Mouse (Mus musculus) MEL (cell line): Measurements from ENCODE around the gene Lypd4.

ENCODE experiments used
- CTCF ChIP-seq, 3 experiments: IDR thresholded peaks in 2 of 3; conservative IDR thresholded peaks in 1 of 3; 2 replicates each; pipeline ENCODE4 v1.5.1; 2011 to 2012; ENCODE audit warnings: low read length in 3 of 3, low read depth in 2 of 3, mild to moderate bottlenecking in 2 of 3, improper control_type of control experiment in 1 of 3, inconsistent platforms in 1 of 3, mixed read lengths in 1 of 3, moderate library complexity in 1 of 3; ENCODE audit not compliant: control insufficient read depth in 1 of 3, insufficient read depth in 1 of 3, poor library complexity in 1 of 3, severe bottlenecking in 1 of 3
- ELF1 ChIP-seq: IDR thresholded peaks from 2 replicates; pipeline ENCODE4 v1.6.1; 2014; ENCODE audit warnings: low read depth, mild to moderate bottlenecking, inconsistent platforms, low read length, improper control_type of control experiment, moderate library complexity
- MEF2A ChIP-seq: IDR thresholded peaks from 2 replicates; pipeline ENCODE4 v1.6.1; 2014; ENCODE audit warnings: low read depth, mild to moderate bottlenecking, inconsistent platforms, low read length, improper control_type of control experiment; ENCODE audit not compliant: poor library complexity, insufficient replicate concordance, severe bottlenecking; ENCODE audit errors: extremely low read depth
- POLR2A ChIP-seq, 2 experiments: IDR thresholded peaks; 2 replicates each; pipeline ENCODE4 v1.6.1; 2011 to 2012; ENCODE audit warnings: low read length in 2 of 2, mild to moderate bottlenecking in 2 of 2, control low read depth in 1 of 2, improper control_type of control experiment in 1 of 2, low read depth in 1 of 2, moderate library complexity in 1 of 2; ENCODE audit not compliant: control insufficient read depth in 1 of 2, insufficient read depth in 1 of 2, poor library complexity in 1 of 2
- POLR2AphosphoS5 ChIP-seq: IDR thresholded peaks from 2 replicates; pipeline ENCODE4 v1.6.1; 2012; ENCODE audit warnings: low read depth, borderline replicate concordance, mild to moderate bottlenecking, inconsistent platforms, low read length, moderate library complexity, mixed read lengths
- SMC3 ChIP-seq: IDR thresholded peaks from 2 replicates; pipeline ENCODE4 v1.6.1; 2011; ENCODE audit warnings: low read depth, low read length, improper control_type of control experiment
- UBTF ChIP-seq: IDR thresholded peaks from 2 replicates; pipeline ENCODE4 v1.6.1; 2012; ENCODE audit warnings: low read depth, mild to moderate bottlenecking, inconsistent platforms, low read length, improper control_type of control experiment, moderate library complexity, borderline replicate concordance; ENCODE audit not compliant: insufficient read depth
- USF1 ChIP-seq: IDR thresholded peaks from 2 replicates; pipeline ENCODE4 v1.6.1; 2014; ENCODE audit warnings: low read depth, mild to moderate bottlenecking, inconsistent platforms, low read length, improper control_type of control experiment, moderate library complexity
- ZKSCAN1 ChIP-seq: IDR thresholded peaks from 2 replicates; pipeline ENCODE4 v1.6.1; 2012; ENCODE audit warnings: low read depth, mild to moderate bottlenecking, inconsistent platforms, low read length, improper control_type of control experiment, moderate library complexity

DNA sequence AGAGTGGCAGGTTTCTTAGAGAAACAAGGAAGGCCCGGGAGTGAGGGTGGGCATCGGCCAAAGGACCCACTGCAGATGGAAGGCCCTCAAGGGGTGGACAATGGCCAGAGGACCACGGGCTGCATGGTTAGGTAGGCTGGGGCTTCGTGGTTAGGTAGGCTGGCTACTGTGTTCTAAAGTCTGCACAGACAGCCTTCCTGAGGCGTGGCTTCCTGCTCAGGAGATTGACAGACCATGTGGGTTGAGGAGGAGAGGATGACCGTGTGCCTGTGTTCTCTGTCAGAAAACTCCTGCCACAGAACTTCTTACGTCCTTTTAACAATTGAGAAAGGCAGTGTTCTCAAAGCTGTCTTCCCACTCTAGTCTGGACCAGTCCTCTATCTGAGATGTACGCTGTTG lies 30.3 kb downstream of the Lypd4 start:
- no peak for TF ChIP-seq CTCF (IDR thresholded peaks at IDR 0.05 in 2 of 3, conservative IDR thresholded peaks at IDR 0.05 in 1 of 3; ENCODE audit: control insufficient read depth in 1 of 3, insufficient read depth in 1 of 3, low read depth in 2 of 3, low read length in 3 of 3, poor library complexity in 1 of 3, severe bottlenecking in 1 of 3)
- TF ChIP-seq POLR2AphosphoS5 = no peak
- no peak for TF ChIP-seq MEF2A
- TF ChIP-seq POLR2A (IDR thresholded peaks at IDR 0.05; ENCODE audit: control insufficient read depth in 1 of 2, insufficient read depth in 1 of 2, low read depth in 1 of 2, low read length in 2 of 2, poor library complexity in 1 of 2) = no peak
- no peak for TF ChIP-seq USF1
- TF ChIP-seq UBTF = no peak
- TF ChIP-seq ELF1 = no peak
- TF ChIP-seq ZKSCAN1 = no peak
- TF ChIP-seq SMC3 = no peak
